ENCODE assay signal across 8 mouse cellular contexts in the genomic region with DNA sequence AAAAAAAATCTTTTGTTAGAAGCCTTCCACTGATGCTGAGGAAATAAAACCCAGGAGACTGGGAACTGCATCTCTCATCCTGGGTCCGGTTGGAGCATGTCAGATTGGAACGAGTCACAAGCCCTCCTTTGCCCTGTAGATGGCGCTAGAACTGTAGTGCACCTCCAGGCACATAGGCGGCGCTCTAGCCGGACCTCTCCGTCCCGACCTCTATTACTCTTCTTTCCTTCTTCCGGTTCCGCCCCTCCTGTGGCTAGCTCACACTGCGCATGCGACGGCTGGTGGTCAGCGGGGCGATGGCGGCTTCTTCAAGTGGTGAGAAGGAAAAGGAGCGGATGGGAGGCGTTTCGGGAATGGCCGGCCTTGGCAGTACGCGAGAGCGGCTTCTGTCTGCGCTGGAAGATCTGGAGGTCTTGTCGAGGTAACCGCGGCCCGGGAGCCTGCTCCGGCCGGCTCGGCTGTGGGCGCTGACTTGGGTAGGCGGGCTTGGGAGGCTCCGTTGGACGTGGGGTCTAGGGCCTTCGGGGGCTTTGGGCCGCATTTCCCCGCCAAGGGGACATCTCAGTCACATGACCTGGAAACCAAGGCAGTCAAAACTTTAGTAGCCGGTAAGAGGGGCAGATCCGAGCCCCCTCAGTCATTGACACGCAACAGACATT. TPM values are rescaled to one million over a fixed set of nuclear protein-coding genes. Genes with fewer than 3 reads are reported as not detected.
DNase-seq lines count a peak whose midpoint lies in the region; ATAC-seq and TF ChIP-seq lines count a peak whose summit lies in the region.

Gene Med4 (plus strand): TSS at position 261 of the 659 bp plus-strand sequence.

- peak within 1 kb of the TSS; percentile 71 for H3K27ac ChIP-seq in hindbrain, embryonic 13.5 days

- CTCF ChIA-PET in Patski (lab: Charles Lee), result interaction anchor here (0.6 to 1.3 kb wide), 6 partner anchors 10 to 127 kb away, joined by 3 read pairs; partner anchors contain the start of gene Sucla2

- H3K4me1 ChIP-seq in hindbrain, embryonic 13.5 days (replicated peaks), result peaks cover 22% of the 10 kb centered on the region

- DNase-seq in Patski (ENCODE audit: low read depth, low spot score), result peak; percentile 76
- peak; percentile 98 for DNase-seq in cerebellum, postnatal 14 days
- DNase-seq in frontal cortex, postnatal 14 days (ENCODE audit: low spot score in 2 of 2), result peak; percentile 89 to 93
- DNase-seq in layer of hippocampus, postnatal 25 days (ENCODE audit: extremely low spot score in 1 of 2, low spot score in 1 of 2), result peak; percentile 98
- DNase-seq in lung, postnatal 25 days (ENCODE audit: low spot score), result peak; percentile 95
- DNase-seq in retina, embryonic 14.5 days (ENCODE audit: low spot score), result peak; percentile 98
- DNase-seq in thymus, postnatal 4 days, result peak; percentile 92

- peak within 1 kb of the TSS; percentile 85 for H3K9ac ChIP-seq in hindbrain, embryonic 13.5 days

- H3K4me3 ChIP-seq in hindbrain, embryonic 13.5 days, result peak within 1 kb of the TSS; percentile 73

- peaks cover 19% of the 10 kb centered on the region for H3K36me3 ChIP-seq in hindbrain, embryonic 13.5 days

- no peaks in the 10 kb centered on the region for H3K27me3 ChIP-seq in Patski
- H3K27me3 ChIP-seq in hindbrain, embryonic 13.5 days, result 0 out of 2 replicates have a peak, but pooled peaks cover 9% of the 10 kb centered on the region

- no peaks in the 10 kb centered on the region for H3K9me3 ChIP-seq in hindbrain, embryonic 13.5 days

- under 1% methylated on average over 41 of the region's 41 CpGs for WGBS in hindbrain, embryonic 13.5 days

- peak; percentile 81 for ATAC-seq in Patski
- peak; percentile 98 for ATAC-seq in hindbrain, embryonic 13.5 days (ENCODE audit: low FRiP score)

- TF ChIP-seq CTCF in Patski (IDR thresholded peaks at IDR 0.05), result peak; percentile 100

- peak within 1 kb of the TSS; percentile 96 for H3K4me2 ChIP-seq in hindbrain, embryonic 13.5 days

- in situ Hi-C loops in Patski (cut with MboI; ENCODE audit: low pct_unique_long_range_greater_than_20kb), result no loop called here

- POLR2A ChIA-PET in Patski (lab: Charles Lee), result no interaction called here

RNA-seq across cellular contexts. Expression of gene Med4, which starts in this region (rescaled TPM):
- polyA plus RNA-seq in Patski (2021), result 35.0 TPM
- polyA plus RNA-seq in hindbrain, embryonic 13.5 days (2015; fragmentation: Nextera tagmentation; extraction: Ambion mirVana), result 86.8 and 88.7 TPM in 2 replicates
- 10 to 100 TPM; 29.0 to 31.8 TPM for total RNA-seq in layer of hippocampus, postnatal 25 days (2021)

Comparison
In these comparisons a context has a peak if more than half of its experiments do, and no peak if none do; other contexts are left out.
1. Peak in every context shown above with its lines: DNase-seq, ATAC-seq, H3K4me3 ChIP-seq and H3K27ac ChIP-seq.